Mouse (Mus musculus): ENCODE measurements around the gene Prkar2b.

Gene Prkar2b

GRCm38 (mm10) chr12:32060247-32061089, 628 bp downstream of the Prkar2b start:
- DNase-seq (ENCODE audit: inconsistent age in 2 of 2, low spot score in 1 of 2) = peak in 1 of 2 experiments; percentile 84

- DNase-seq (ENCODE audit: inconsistent age in 2 of 2, low spot score in 1 of 2) = peak in 1 of 2 experiments; percentile 76
These were observed 1.4 kb downstream of the Prkar2b start for GRCm38 (mm10) chr12:32059707-32060106.

- DNase-seq (ENCODE audit: inconsistent age in 2 of 2, low spot score in 1 of 2) = peak in 1 of 2 experiments; percentile 62
These were observed 2.0 kb downstream of the Prkar2b start for GRCm38 (mm10) chr12:32059135-32059534.

- DNase-seq (ENCODE audit: inconsistent age in 2 of 2, low spot score in 1 of 2) = peak in 1 of 2 experiments; percentile 69
These were observed 3.5 kb downstream of the Prkar2b start for GRCm38 (mm10) chr12:32057461-32058199.

GRCm38 (mm10) chr12:32055797-32056196, 5.3 kb downstream of the Prkar2b start:
- peak in 1 of 2 experiments; percentile 58 for DNase-seq (ENCODE audit: inconsistent age in 2 of 2, low spot score in 1 of 2)

GRCm38 (mm10) chr12:32054476-32055166, 6.5 kb downstream of the Prkar2b start:
- DNase-seq (ENCODE audit: inconsistent age in 2 of 2, low spot score in 1 of 2) = peak in 1 of 2 experiments; percentile 65

- DNase-seq (ENCODE audit: inconsistent age in 2 of 2, low spot score in 1 of 2) = no peak
These were observed 7.3 kb downstream of the Prkar2b start for GRCm38 (mm10) chr12:32053637-32054366.

GRCm38 (mm10) chr12:32052882-32053281, 8.2 kb downstream of the Prkar2b start:
- no peak for DNase-seq (ENCODE audit: inconsistent age in 2 of 2, low spot score in 1 of 2)

- no peak for DNase-seq (ENCODE audit: inconsistent age in 2 of 2, low spot score in 1 of 2)
These were observed 10.9 kb downstream of the Prkar2b start for GRCm38 (mm10) chr12:32050165-32050564.

GRCm38 (mm10) chr12:32045566-32046330, 15.3 kb downstream of the Prkar2b start:
- no peak for DNase-seq (ENCODE audit: inconsistent age in 2 of 2, low spot score in 1 of 2)

GRCm38 (mm10) chr12:32044487-32045134, 16.5 kb downstream of the Prkar2b start:
- peak in 1 of 2 experiments; percentile 52 for DNase-seq (ENCODE audit: inconsistent age in 2 of 2, low spot score in 1 of 2)

- no peak for DNase-seq (ENCODE audit: inconsistent age in 2 of 2, low spot score in 1 of 2)
These were observed 27.6 kb downstream of the Prkar2b start for GRCm38 (mm10) chr12:32033536-32033935.

- DNase-seq (ENCODE audit: inconsistent age in 2 of 2, low spot score in 1 of 2) = no peak
These were observed 28.2 kb downstream of the Prkar2b start for GRCm38 (mm10) chr12:32032917-32033316.

GRCm38 (mm10) chr12:32018376-32018750, 42.7 kb downstream of the Prkar2b start:
- no peak for DNase-seq (ENCODE audit: inconsistent age in 2 of 2, low spot score in 1 of 2)

- peak; percentile 72 to 83 for DNase-seq (ENCODE audit: inconsistent age in 2 of 2, low spot score in 1 of 2)
These were observed 43.3 kb downstream of the Prkar2b start for GRCm38 (mm10) chr12:32017636-32018375.

- no peak for DNase-seq (ENCODE audit: inconsistent age in 2 of 2, low spot score in 1 of 2)
These were observed 44.6 kb downstream of the Prkar2b start for GRCm38 (mm10) chr12:32016472-32016871.

GRCm38 (mm10) chr12:32015268-32015769, 45.8 kb downstream of the Prkar2b start:
- peak in 1 of 2 experiments; percentile 29 for DNase-seq (ENCODE audit: inconsistent age in 2 of 2, low spot score in 1 of 2)

- peak in 1 of 2 experiments; percentile 55 for DNase-seq (ENCODE audit: inconsistent age in 2 of 2, low spot score in 1 of 2)
These were observed 46.3 kb downstream of the Prkar2b start for GRCm38 (mm10) chr12:32014811-32015210.

Measured in adrenal gland, adult (tissue).